Mouse (Mus musculus) heart, embryonic 13.5 days (tissue): Measurements from ENCODE around the gene Mus81. TPM values are rescaled to one million over a fixed set of nuclear protein-coding genes. Genes with fewer than 3 reads are reported as not detected.
A peak's percentile ranks its signal among the peaks of the same experiment; 100 is the strongest.

Experiments used
- ATAC-seq: fragments of 200-750 bp; cut with Nextera tagmentation; 2 replicates; pipeline ENCODE4 v1.8.0; 2017; ENCODE audit warnings: moderate TSS enrichment; ENCODE audit not compliant: insufficient number of reproducible peaks, low FRiP score, low TSS enrichment; ENCODE audit errors: extremely low read depth
- H3K27ac ChIP-seq: fragments of 300-500 bp; sonication (generic); replicated peaks from 2 replicates; pipeline ENCODE4 v1.5.1; 2015; ENCODE audit warnings: moderate library complexity, mild to moderate bottlenecking, inconsistent platforms
- H3K27me3 ChIP-seq: fragments of 300-500 bp; sonication (generic); replicated peaks from 2 replicates; pipeline ENCODE4 v1.6.1; 2015; ENCODE audit warnings: mild to moderate bottlenecking, inconsistent platforms
- H3K36me3 ChIP-seq: fragments of 300-500 bp; sonication (generic); 2 replicates; pipeline ENCODE4 v1.6.1; 2015; ENCODE audit warnings: mild to moderate bottlenecking, inconsistent platforms
- H3K4me1 ChIP-seq: fragments of 300-500 bp; sonication (generic); 2 replicates; pipeline ENCODE4 v1.6.1; 2015; ENCODE audit warnings: inconsistent platforms
- H3K4me2 ChIP-seq: fragments of 300-500 bp; sonication (generic); 2 replicates; pipeline ENCODE4 v1.6.1; 2015; ENCODE audit warnings: inconsistent platforms, mild to moderate bottlenecking, moderate library complexity
- H3K4me3 ChIP-seq: fragments of 300-500 bp; sonication (generic); 2 replicates; pipeline ENCODE4 v1.5.1; 2015; ENCODE audit warnings: moderate library complexity, mild to moderate bottlenecking, inconsistent platforms
- H3K9ac ChIP-seq: fragments of 300-500 bp; sonication (generic); 2 replicates; pipeline ENCODE4 v1.6.1; 2015; ENCODE audit warnings: inconsistent platforms, mild to moderate bottlenecking, moderate library complexity
- H3K9me3 ChIP-seq: fragments of 300-500 bp; sonication (generic); 2 replicates; pipeline ENCODE4 v1.6.1; 2016; ENCODE audit warnings: inconsistent platforms
- WGBS: fragments of 180-500 bp; shearing (Covaris S2); methylation state at CpG from one replicate; pipeline ENCODE4 v1.1.7; 2015; ENCODE audit warnings: mixed read lengths; 5-methylcytosine and 5-hydroxymethylcytosine counted together
- polyA plus RNA-seq: library from polyadenylated mRNA; unstranded; fragments of >200 nt; fragmentation: Nextera tagmentation; extraction: Ambion mirVana; gene quantifications from 2 replicates; pipeline ENCODE4 v1.2.1, GENCODE M21; 2015

Mus81 gene
- polyA plus RNA-seq, 1 experiment from 2014 or later: 38.9 TPM

DNA sequence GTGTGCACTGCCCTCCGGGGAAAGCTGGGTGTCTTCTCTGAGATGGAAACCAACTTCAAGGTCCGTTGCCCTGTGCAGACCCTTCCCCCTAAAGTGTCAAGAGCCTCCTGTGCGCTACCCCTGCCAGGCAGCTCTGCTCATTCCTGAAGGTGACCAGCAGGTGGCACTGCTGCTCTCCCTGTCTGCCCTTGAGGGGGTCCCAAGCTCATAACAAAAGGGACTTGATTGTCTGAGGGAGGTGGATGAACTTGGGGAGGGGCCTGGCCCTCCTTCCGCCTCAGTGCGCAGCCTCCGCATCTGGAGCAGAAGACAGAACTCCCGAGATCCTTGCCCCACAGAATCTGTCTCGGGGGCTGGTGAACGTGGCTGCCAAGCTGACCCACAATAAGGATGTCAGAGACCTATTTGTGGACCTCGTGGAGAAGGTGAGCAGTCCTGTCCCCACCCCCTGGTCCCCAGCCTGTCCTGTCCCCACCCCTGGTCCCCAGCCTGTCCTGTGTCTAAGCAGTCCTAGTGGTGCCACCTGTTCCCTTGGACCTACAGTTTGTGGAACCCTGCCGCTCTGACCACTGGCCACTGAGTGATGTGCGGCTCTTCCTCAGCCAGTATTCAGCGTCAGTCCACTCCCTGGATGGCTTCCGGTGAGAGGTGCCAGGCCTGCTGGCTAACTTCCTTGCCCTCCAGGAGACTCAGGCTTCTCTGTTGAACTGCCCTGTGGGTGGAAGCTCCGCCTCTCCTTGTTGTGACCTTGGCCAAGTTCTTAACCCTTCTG, 24.2 kb downstream of the Mus81 start:
- Histone ChIP-seq H3K27ac (peak overlapping the region; percentile 86), H3K4me3 (peak overlapping the region; percentile 41), H3K9me3 (no peaks in the 10 kb centered on the region), H3K4me2 (peak overlapping the region; percentile 64), H3K9ac (peak overlapping the region; percentile 78), H3K36me3 (peaks cover 65% of the 10 kb centered on the region), H3K27me3 (no peaks in the 10 kb centered on the region), H3K4me1 (peaks cover 36% of the 10 kb centered on the region)
- ATAC-seq: no peak
- 45% methylated on average over 15 of the region's 15 CpGs for WGBS

DNA sequence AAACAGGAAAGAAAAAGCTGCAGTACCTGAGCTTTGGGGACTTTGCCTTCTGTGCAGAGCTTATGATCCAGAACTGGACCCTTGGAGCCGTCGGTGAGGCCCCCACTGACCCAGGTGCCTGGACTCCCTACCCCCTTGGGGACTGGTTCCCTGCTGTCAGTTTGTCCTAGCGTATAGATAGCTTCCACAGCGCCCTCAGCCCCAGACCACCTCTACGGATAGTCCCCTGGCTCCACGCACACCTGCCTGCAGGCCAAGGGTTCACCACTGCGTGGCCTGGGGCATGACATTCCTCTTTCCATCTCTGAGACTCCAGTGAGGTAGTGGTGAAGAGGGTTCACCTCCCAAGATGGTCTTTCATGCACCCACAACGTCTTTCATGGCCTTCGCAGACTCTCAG, 25.0 kb downstream of the Mus81 start:
- Histone ChIP-seq H3K4me1 (peaks cover 37% of the 10 kb centered on the region), H3K4me3 (no peak overlapping the region), H3K27ac (no peak overlapping the region), H3K4me2 (no peak overlapping the region), H3K36me3 (peaks cover 65% of the 10 kb centered on the region), H3K27me3 (no peaks in the 10 kb centered on the region), H3K9ac (no peak overlapping the region), H3K9me3 (no peaks in the 10 kb centered on the region)
- ATAC-seq: no peak
- 82% methylated on average over 9 of the region's 9 CpGs for WGBS

DNA sequence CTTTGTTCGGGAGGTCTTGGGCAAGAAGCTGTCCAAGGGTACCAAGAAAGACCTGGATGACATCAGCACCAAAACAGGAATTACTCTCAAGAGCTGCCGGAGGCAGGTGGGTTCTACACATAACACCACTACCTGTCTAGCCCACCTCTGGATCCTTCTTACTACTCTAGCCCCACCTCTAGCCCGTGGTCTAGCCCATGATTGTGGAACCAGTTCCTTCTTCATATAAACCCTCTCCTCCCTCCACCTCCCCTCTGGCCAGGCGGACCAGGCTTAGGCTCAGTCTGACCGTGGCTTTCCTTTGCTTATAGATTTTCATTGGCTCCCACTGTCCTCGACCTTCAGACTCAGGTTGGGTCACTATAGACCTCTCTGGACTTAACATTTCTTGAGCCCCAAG, 26.8 kb downstream of the Mus81 start:
- 79% methylated on average over 6 of the region's 6 CpGs for WGBS
- Histone ChIP-seq H3K4me3 (peak overlapping the region; percentile 68), H3K9ac (peak overlapping the region; percentile 86), H3K9me3 (no peaks in the 10 kb centered on the region), H3K36me3 (peaks cover 47% of the 10 kb centered on the region), H3K27me3 (no peaks in the 10 kb centered on the region), H3K4me1 (peaks cover 45% of the 10 kb centered on the region), H3K27ac (no peak overlapping the region), H3K4me2 (peak overlapping the region; percentile 95)
- no peak for ATAC-seq

DNA sequence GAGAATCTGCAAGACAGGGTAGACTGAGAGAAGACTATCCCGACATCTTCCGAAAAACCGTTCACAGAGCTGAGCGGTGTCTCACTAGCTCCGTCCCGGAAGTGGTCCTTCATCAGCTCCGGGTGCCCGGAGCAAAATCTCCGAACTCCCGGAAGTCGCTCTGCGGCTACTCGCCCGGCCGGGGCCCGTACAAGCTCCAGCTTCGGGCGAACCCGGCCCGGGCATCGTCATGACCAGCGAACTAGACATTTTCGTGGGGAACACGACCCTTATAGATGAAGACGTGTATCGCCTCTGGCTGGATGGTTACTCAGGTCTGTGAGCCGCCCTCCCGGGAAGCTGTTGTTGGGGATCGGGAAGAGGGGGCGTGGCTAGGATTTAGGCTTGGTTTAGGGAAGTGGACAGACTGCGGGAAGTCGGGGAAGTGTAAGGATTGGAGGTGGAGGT, 27.7 kb downstream of the Mus81 start, which contains the start of gene Fibp:
TSS of gene Fibp (plus strand) at position 151 of the 447 bp plus-strand sequence.
- WGBS: under 1% methylated on average over 32 of the region's 32 CpGs

DNA sequence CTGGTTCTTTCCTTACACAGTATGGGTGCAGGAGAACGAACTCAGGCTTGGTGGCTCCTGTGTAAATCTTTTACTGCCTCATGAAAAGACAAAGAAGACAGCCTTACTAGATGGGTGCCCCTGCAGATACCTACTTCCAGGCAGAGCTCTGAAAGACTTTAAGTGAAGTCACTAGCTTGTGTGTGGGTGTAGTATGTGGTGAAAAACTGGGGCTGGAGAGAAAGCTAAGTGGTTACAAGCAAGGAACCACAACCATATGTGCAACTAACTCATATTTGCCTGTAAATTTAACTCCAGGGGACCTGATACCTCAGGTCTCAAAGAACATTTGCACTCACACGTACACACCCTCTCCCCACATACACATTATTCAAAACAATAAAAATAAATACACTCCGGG, 28.3 kb downstream of the Mus81 start:
- Histone ChIP-seq H3K9ac (peak overlapping the region; percentile 86), H3K27me3 (no peaks in the 10 kb centered on the region), H3K4me2 (peak overlapping the region; percentile 95), H3K4me1 (peaks cover 59% of the 10 kb centered on the region), H3K36me3 (peaks cover 39% of the 10 kb centered on the region), H3K9me3 (no peaks in the 10 kb centered on the region), H3K27ac (peak overlapping the region; percentile 55; the same call in 1 of the 2 replicates), H3K4me3 (peak overlapping the region; percentile 68)
- ATAC-seq: no peak
- WGBS: 24% methylated on average over 3 of the region's 3 CpGs

More for the DNA sequence above, 27.7 kb downstream of the Mus81 start, which contains the start of gene Fibp:
- Histone ChIP-seq H3K36me3 (peaks cover 39% of the 10 kb centered on the region), H3K27ac (peak within 1 kb of the TSS; percentile 55), H3K9ac (peak within 1 kb of the TSS; percentile 86), H3K4me2 (peak within 1 kb of the TSS; percentile 95), H3K27me3 (no peaks in the 10 kb centered on the region), H3K9me3 (no peaks in the 10 kb centered on the region), H3K4me3 (peak within 1 kb of the TSS; percentile 68), H3K4me1 (peaks cover 55% of the 10 kb centered on the region)
- no peak for ATAC-seq

DNA sequence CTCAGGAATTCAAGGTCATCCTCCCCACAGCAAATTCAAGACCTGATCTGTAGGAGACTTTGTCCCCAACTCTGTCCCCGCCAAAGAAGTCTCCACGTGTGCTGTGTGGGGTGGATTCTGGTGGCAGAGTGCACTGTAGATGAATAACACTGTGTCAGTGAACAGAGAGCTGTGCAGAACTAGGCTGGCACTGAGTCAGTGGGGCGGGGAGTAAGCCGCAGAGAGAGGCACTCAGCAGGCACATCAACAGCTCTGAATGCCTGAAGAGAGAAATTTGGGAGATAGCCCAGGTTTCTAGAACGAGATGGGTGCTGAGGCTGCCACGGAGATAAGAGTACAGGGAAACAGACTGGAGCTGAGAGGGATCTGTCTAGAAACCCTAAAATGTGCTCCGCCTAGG, 29.2 kb downstream of the Mus81 start:
- no peak for ATAC-seq
- peaks cover 58% of the 10 kb centered on the region for H3K4me1 ChIP-seq

DNA sequence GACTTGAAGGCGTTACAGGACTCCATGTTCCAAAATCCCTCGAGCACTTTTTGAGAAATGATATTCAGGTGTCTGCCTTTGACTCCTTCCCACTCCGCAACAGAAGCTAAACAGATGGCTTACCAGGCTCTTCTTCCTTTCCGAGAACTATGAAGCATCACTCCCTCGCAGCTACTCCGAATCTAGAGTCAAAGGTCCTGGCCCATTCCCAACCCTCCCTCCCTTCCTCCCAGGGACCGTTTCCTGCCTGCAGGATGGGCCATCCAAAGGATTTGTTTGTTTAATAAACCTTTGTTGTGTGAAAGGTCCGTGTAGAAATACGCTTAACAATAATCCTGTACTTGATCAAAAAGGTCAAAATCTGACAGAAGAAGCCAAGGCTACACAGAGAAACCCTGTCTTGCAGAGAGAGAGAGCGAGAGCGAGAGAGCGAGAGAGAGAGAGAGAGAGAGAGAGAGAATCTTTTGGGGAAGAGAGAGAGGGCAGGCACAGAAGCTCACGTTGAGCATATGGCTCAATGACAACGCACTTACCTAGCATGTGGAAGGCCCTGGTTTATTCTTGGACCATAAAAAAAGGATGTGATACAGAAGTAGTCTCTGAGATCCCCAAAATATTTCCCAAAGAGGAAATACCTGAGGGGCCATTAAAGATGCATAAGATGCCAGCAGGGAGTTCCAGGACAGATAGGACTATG, 30.3 kb downstream of the Mus81 start, which contains the start of gene Ccdc85b:
TSS of gene Ccdc85b (minus strand) at position 149 of the 697 bp plus-strand sequence.
- ATAC-seq: no peak
- peak within 1 kb of the TSS; percentile 93 for H3K27ac ChIP-seq
- H3K4me1 ChIP-seq: peaks cover 53% of the 10 kb centered on the region
- H3K9ac ChIP-seq: peak within 1 kb of the TSS; percentile 94
- WGBS: 13% methylated on average over 14 of the region's 14 CpGs
- H3K4me3 ChIP-seq: peak within 1 kb of the TSS; percentile 85
- H3K9me3 ChIP-seq: no peaks in the 10 kb centered on the region
- peak within 1 kb of the TSS; percentile 92 for H3K4me2 ChIP-seq
- H3K27me3 ChIP-seq: no peaks in the 10 kb centered on the region
- H3K36me3 ChIP-seq: peaks cover 39% of the 10 kb centered on the region

More for the DNA sequence above, 29.2 kb downstream of the Mus81 start:
- Histone ChIP-seq H3K27me3 (no peaks in the 10 kb centered on the region), H3K27ac (no peak overlapping the region), H3K4me2 (no peak overlapping the region), H3K36me3 (peaks cover 39% of the 10 kb centered on the region), H3K4me3 (no peak overlapping the region), H3K9ac (no peak overlapping the region), H3K9me3 (no peaks in the 10 kb centered on the region)
- WGBS: 55% methylated on average over 7 of the region's 7 CpGs

DNA sequence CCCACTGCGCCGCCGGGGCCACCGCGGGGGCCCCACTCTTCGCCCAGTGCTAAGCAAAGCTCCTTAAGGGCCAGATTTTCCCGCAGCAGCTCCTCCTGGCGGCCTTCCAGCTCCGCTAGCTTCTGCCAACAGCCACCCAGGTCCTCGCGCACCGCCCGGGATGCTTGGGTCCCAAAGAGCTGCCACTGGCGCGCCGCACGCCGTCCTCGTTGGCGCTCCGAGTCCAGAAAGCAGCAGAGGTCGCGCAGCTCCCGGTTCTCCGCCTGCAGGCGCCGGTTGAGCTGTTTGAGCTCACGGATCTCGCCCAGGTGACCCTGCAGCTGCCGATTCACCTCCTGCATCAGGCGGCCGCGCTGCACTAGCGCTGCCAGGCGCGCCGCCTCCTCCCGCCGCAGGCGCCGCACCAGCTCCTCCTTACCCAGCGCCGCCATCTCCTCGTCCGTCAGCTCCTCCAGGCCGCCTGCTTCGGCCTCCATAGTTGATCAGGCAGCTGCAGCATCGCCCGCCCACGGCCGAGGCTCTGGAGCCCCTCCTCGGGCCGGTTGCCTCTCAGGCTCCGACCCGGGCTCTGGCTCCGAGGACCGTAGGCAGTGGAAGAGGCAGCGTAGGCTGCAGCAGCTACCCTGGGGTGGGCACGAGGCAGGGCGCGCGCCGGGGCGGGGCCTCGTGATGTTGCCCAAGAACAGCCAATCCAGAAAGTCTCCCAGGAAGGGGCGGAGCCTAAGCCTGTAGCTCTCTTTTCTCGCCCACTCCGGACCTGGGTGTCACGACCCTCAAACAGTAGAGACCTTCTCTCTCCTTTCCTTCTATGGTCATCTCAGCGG, 31.1 kb downstream of the Mus81 start:
- H3K27me3 ChIP-seq: no peaks in the 10 kb centered on the region
- peak overlapping the region; percentile 94 for H3K9ac ChIP-seq
- H3K4me2 ChIP-seq: peak overlapping the region; percentile 92
- ATAC-seq: peak; percentile 84
- H3K4me3 ChIP-seq: peak overlapping the region; percentile 85
- no peaks in the 10 kb centered on the region for H3K9me3 ChIP-seq
- H3K4me1 ChIP-seq: peaks cover 53% of the 10 kb centered on the region
- peak overlapping the region; percentile 93 for H3K27ac ChIP-seq
- peaks cover 32% of the 10 kb centered on the region for H3K36me3 ChIP-seq
- under 1% methylated on average over 63 of the region's 70 CpGs for WGBS

DNA sequence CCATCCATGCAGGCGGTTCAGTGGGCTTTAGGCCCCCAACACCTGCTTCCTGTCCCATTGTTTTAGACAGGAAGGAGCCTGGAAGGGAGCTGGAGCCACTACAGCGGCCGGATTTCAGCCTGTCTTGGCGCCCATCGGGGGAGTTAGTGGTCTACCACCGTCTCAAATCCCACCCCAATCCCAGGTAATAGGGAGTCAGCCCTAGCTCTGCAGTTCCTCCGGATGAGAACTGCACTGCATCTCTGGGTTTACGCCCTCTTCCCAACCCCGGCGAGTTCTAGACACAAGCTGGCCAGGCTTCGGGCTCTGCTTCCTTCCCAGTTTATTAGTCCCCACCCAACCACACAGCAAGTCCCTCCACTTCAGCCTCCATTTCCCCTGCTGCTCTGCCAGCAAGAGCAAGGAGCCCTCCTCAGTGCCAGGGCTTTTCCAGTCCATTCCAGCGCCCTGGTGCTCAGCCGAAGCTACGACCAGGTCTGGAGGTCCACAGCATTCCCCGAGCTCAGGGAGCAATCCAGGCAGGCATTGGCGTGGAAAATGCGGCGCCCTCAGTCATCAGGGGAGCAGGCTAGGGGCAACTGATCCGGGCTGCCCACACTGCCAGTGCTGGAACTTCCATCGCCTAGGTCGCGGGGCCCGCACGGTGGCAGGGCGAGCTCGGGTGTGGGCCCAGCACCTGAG, 31.8 kb downstream of the Mus81 start:
- Histone ChIP-seq H3K4me2 (peak overlapping the region; percentile 92), H3K4me1 (peaks cover 46% of the 10 kb centered on the region), H3K27ac (peak overlapping the region; percentile 93), H3K9ac (peak overlapping the region; percentile 94), H3K9me3 (no peaks in the 10 kb centered on the region), H3K4me3 (peak overlapping the region; percentile 85), H3K36me3 (peaks cover 26% of the 10 kb centered on the region), H3K27me3 (peaks cover 4% of the 10 kb centered on the region)
- 2% methylated on average over 26 of the region's 26 CpGs for WGBS
- no peak for ATAC-seq

DNA sequence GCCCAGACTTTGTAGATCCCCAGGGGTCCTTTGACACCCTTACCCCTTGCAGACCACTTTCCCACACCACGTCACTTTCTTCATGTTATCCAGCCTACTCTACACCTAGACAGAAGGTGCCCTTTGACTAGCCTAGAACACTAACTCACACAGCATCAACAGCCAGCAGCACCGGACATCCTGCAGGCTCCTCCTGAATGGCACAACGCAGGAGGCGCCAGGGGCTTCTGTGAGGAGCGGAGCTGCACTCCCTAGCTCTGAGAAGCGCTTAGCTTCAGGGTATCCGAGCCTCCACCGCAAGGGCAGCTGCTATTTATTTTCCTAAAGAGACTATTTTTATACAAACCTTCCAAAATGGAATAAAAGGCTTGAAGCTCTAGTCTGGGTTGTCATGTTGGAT, 32.6 kb downstream of the Mus81 start:
- H3K27ac ChIP-seq: peak overlapping the region; percentile 93
- no peaks in the 10 kb centered on the region for H3K9me3 ChIP-seq
- H3K36me3 ChIP-seq: peaks cover 26% of the 10 kb centered on the region
- peak overlapping the region; percentile 85 for H3K4me3 ChIP-seq
- ATAC-seq: no peak
- peaks cover 41% of the 10 kb centered on the region for H3K4me1 ChIP-seq
- WGBS: 51% methylated on average over 8 of the region's 8 CpGs
- peak overlapping the region; percentile 94 for H3K9ac ChIP-seq
- peaks cover 10% of the 10 kb centered on the region for H3K27me3 ChIP-seq
- peak overlapping the region; percentile 92 for H3K4me2 ChIP-seq
